Mouse (Mus musculus): Measurements from ENCODE around the gene Gli1. TPM values are rescaled to one million over a fixed set of nuclear protein-coding genes. Genes with fewer than 3 reads are reported as not detected.

Gli1 gene
- polyA plus RNA-seq, 1 experiment = 1.7 TPM

DNA sequence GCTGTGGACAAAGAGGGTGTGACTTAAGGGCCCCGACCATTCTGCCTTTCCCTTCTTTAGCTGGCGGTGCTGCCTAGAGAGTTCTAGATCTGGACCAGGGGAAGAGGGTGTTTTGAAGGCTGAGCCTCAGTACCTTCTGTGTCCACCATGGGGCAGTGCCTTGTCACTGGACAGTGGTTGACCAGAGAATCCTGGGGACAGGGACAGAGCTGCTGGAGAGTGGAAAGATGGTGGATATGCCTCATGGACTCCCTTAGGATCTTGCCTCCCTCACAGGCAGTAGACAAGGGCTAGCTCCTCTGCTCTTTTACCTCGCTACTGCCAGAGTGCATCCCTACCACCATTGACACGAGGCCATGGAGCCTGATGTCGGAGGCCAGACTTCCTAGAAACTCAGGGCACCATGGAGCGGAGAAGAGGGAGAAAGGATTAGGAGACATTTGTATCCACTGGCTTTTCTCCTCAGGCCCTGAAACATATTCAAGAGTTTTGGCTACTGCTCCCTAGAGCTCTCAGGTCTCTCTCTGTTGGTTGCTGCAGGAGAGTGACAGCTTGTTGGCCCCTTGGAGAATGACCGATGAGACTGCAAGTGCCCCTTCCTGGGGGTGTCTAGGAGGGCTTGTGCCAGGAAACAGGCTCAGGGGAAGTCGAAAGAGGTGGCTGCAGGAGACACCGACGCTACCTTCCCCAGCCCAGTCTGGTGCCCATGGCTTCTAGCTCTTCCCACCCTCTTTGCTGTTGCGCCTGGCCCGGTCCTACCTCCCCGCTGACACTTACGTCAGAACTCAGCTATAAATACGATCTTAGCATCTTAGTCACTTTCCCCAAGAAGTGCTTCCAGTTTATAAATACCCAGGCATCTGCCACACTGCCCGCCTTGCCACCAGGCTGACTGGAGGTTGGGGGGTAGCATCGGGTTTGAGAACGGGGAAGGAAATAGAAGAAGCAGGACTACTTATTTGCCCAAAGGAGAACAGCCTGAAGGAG, 12.4 kb upstream of the Gli1 start, which contains the start of gene Inhbe:
TSS of gene Inhbe (minus strand) at position 503 of the 987 bp plus-strand sequence.
- DNase-seq = no peak
- Histone ChIP-seq H3K4me1 (ENCODE audit: control insufficient read depth, insufficient read depth, low read length) (no peaks in the 10 kb centered on the region; the same call in 1 of the 2 replicates), H3K4me3 (ENCODE audit: insufficient read depth, low read depth, low read length) (no peak within 1 kb of the TSS), H3K36me3 (ENCODE audit: control insufficient read depth, insufficient read depth, low read length) (no peaks in the 10 kb centered on the region), H3K27ac (ENCODE audit: insufficient read depth, low read depth, low read length) (no peak within 1 kb of the TSS), H3K27me3 (replicated peaks; ENCODE audit: control insufficient read depth, insufficient read depth, low read length) (no peaks in the 10 kb centered on the region)
- TF ChIP-seq POLR2A (IDR thresholded peaks at IDR 0.05; ENCODE audit: low read depth, low read length) (no peak), CTCF (conservative IDR thresholded peaks at IDR 0.05; ENCODE audit: insufficient read depth, insufficient read length, low read depth, low read length) (peak; percentile 69)
- WGBS = 76% methylated on average over 18 of the region's 18 CpGs

- 92% methylated on average over 11 of the region's 11 CpGs for WGBS
- no peaks in the 10 kb centered on the region for H3K27me3 ChIP-seq (replicated peaks; ENCODE audit: control insufficient read depth, insufficient read depth, low read length)
- H3K4me1 ChIP-seq (ENCODE audit: control insufficient read depth, insufficient read depth, low read length) = no peaks in the 10 kb centered on the region; the same call in 1 of the 2 replicates
- DNase-seq = no peak
- TF ChIP-seq POLR2A (IDR thresholded peaks at IDR 0.05; ENCODE audit: low read depth, low read length) (no peak), CTCF (conservative IDR thresholded peaks at IDR 0.05; ENCODE audit: insufficient read depth, insufficient read length, low read depth, low read length) (no peak)
- no peak overlapping the region for H3K4me3 ChIP-seq (ENCODE audit: insufficient read depth, low read depth, low read length)
- no peak overlapping the region for H3K27ac ChIP-seq (ENCODE audit: insufficient read depth, low read depth, low read length)
- no peaks in the 10 kb centered on the region for H3K36me3 ChIP-seq (ENCODE audit: control insufficient read depth, insufficient read depth, low read length)
These were observed 11.0 kb upstream of the Gli1 start for GRCm38 (mm10) chr10:127352766-127353165.

- Histone ChIP-seq H3K4me1 (ENCODE audit: control insufficient read depth, insufficient read depth, low read length) (no peaks in the 10 kb centered on the region; the same call in 1 of the 2 replicates), H3K4me3 (ENCODE audit: insufficient read depth, low read depth, low read length) (no peak overlapping the region), H3K36me3 (ENCODE audit: control insufficient read depth, insufficient read depth, low read length) (no peaks in the 10 kb centered on the region), H3K27me3 (replicated peaks; ENCODE audit: control insufficient read depth, insufficient read depth, low read length) (no peaks in the 10 kb centered on the region), H3K27ac (ENCODE audit: insufficient read depth, low read depth, low read length) (no peak overlapping the region)
- TF ChIP-seq CTCF (conservative IDR thresholded peaks at IDR 0.05; ENCODE audit: insufficient read depth, insufficient read length, low read depth, low read length) (no peak), POLR2A (IDR thresholded peaks at IDR 0.05; ENCODE audit: low read depth, low read length) (no peak)
- DNase-seq = peak; percentile 47
- 69% methylated on average over 9 of the region's 9 CpGs for WGBS
These were observed 10.4 kb upstream of the Gli1 start for GRCm38 (mm10) chr10:127352187-127352586.

GRCm38 (mm10) chr10:127351719-127352118, 9.9 kb upstream of the Gli1 start:
- H3K27ac ChIP-seq (ENCODE audit: insufficient read depth, low read depth, low read length) = no peak overlapping the region
- no peak overlapping the region for H3K4me3 ChIP-seq (ENCODE audit: insufficient read depth, low read depth, low read length)
- no peaks in the 10 kb centered on the region for H3K36me3 ChIP-seq (ENCODE audit: control insufficient read depth, insufficient read depth, low read length)
- TF ChIP-seq CTCF (conservative IDR thresholded peaks at IDR 0.05; ENCODE audit: insufficient read depth, insufficient read length, low read depth, low read length) (no peak), POLR2A (IDR thresholded peaks at IDR 0.05; ENCODE audit: low read depth, low read length) (no peak)
- H3K27me3 ChIP-seq (replicated peaks; ENCODE audit: control insufficient read depth, insufficient read depth, low read length) = no peaks in the 10 kb centered on the region
- 73% methylated on average over 8 of the region's 8 CpGs for WGBS
- H3K4me1 ChIP-seq (ENCODE audit: control insufficient read depth, insufficient read depth, low read length) = no peaks in the 10 kb centered on the region; the same call in 1 of the 2 replicates
- no peak for DNase-seq

DNA sequence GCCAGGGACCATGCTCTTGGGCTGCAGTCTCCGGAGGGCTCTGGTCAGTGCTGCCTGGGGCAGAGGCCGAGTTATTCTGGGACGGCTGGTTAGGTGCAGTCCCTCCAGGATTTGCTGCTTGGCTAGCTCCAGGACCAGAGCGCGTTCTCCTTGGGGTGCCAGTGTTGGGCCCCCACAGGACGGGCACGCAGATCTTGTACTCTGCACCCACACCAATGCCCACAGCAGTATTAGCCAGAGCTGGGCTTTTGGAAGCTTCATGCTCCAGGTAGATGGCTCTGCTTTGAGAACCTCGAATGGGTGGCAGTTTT, 9.5 kb upstream of the Gli1 start:
- H3K27ac ChIP-seq (ENCODE audit: insufficient read depth, low read depth, low read length) = no peak overlapping the region
- H3K27me3 ChIP-seq (replicated peaks; ENCODE audit: control insufficient read depth, insufficient read depth, low read length) = no peaks in the 10 kb centered on the region
- no peak for TF ChIP-seq POLR2A (IDR thresholded peaks at IDR 0.05; ENCODE audit: low read depth, low read length)
- no peak for TF ChIP-seq CTCF (conservative IDR thresholded peaks at IDR 0.05; ENCODE audit: insufficient read depth, insufficient read length, low read depth, low read length)
- DNase-seq = no peak
- no peaks in the 10 kb centered on the region; the same call in 1 of the 2 replicates for H3K4me1 ChIP-seq (ENCODE audit: control insufficient read depth, insufficient read depth, low read length)
- H3K36me3 ChIP-seq (ENCODE audit: control insufficient read depth, insufficient read depth, low read length) = no peaks in the 10 kb centered on the region
- H3K4me3 ChIP-seq (ENCODE audit: insufficient read depth, low read depth, low read length) = no peak overlapping the region
- WGBS = 56% methylated on average over 8 of the region's 8 CpGs

GRCm38 (mm10) chr10:127350594-127351284, 9.0 kb upstream of the Gli1 start:
- 12% methylated on average over 24 of the region's 24 CpGs for WGBS
- no peaks in the 10 kb centered on the region; the same call in 1 of the 2 replicates for H3K4me1 ChIP-seq (ENCODE audit: control insufficient read depth, insufficient read depth, low read length)
- no peak overlapping the region for H3K27ac ChIP-seq (ENCODE audit: insufficient read depth, low read depth, low read length)
- H3K36me3 ChIP-seq (ENCODE audit: control insufficient read depth, insufficient read depth, low read length) = no peaks in the 10 kb centered on the region
- TF ChIP-seq CTCF (conservative IDR thresholded peaks at IDR 0.05; ENCODE audit: insufficient read depth, insufficient read length, low read depth, low read length) (peak; percentile 86), POLR2A (IDR thresholded peaks at IDR 0.05; ENCODE audit: low read depth, low read length) (no peak)
- peak; percentile 80 for DNase-seq
- peak overlapping the region; percentile 15; the same call in 1 of the 2 replicates for H3K4me3 ChIP-seq (ENCODE audit: insufficient read depth, low read depth, low read length)
- no peaks in the 10 kb centered on the region for H3K27me3 ChIP-seq (replicated peaks; ENCODE audit: control insufficient read depth, insufficient read depth, low read length)

DNA sequence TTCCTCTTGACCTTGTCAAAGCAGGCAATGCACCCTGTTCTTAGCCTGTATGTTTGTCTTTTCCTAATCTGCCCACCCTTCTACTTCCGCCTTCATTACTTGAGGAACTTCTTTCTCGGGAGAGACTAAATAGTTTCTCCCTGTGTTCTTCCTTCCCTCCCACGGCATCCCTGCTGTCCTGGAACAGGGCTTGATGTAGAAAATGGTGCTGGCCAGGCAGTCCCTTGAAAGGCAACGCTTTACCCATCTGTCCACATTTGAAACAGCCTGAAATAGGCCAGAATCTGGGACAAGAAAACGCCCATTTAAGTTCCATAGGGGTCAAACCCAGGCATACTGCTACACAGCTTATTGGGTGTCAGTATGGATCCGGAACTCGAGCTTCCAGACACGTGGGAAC, 8.0 kb upstream of the Gli1 start:
- no peaks in the 10 kb centered on the region for H3K27me3 ChIP-seq (replicated peaks; ENCODE audit: control insufficient read depth, insufficient read depth, low read length)
- TF ChIP-seq POLR2A (IDR thresholded peaks at IDR 0.05; ENCODE audit: low read depth, low read length) (no peak), CTCF (conservative IDR thresholded peaks at IDR 0.05; ENCODE audit: insufficient read depth, insufficient read length, low read depth, low read length) (no peak)
- no peaks in the 10 kb centered on the region; the same call in 1 of the 2 replicates for H3K4me1 ChIP-seq (ENCODE audit: control insufficient read depth, insufficient read depth, low read length)
- H3K27ac ChIP-seq (ENCODE audit: insufficient read depth, low read depth, low read length) = no peak overlapping the region
- H3K36me3 ChIP-seq (ENCODE audit: control insufficient read depth, insufficient read depth, low read length) = no peaks in the 10 kb centered on the region
- 65% methylated on average over 8 of the region's 8 CpGs for WGBS
- H3K4me3 ChIP-seq (ENCODE audit: insufficient read depth, low read depth, low read length) = no peak overlapping the region
- no peak for DNase-seq

All from kidney, adult 2 months (tissue).